Mouse (Mus musculus) intestine, embryonic 14.5 days (tissue): ENCODE measurements around the gene Gzma. TPM values are rescaled to one million over a fixed set of nuclear protein-coding genes. Genes with fewer than 3 reads are reported as not detected.

Source experiments
- ATAC-seq: fragments of 200-750 bp; cut with Nextera tagmentation; replicated peaks from 2 replicates; pipeline ENCODE4 v1.8.0; 2017; ENCODE audit warnings: low read depth, moderate number of reproducible peaks, moderate TSS enrichment, moderate library complexity; ENCODE audit not compliant: low FRiP score, low TSS enrichment
- DNase-seq: peaks from one replicate; pipeline ENCODE4 v3.0.0-alpha.2; 2018; ENCODE audit warnings: low spot score
- H3K27ac ChIP-seq: fragments of 300-500 bp; sonication (generic); 2 replicates; pipeline ENCODE4 v1.5.1; 2014; ENCODE audit warnings: low read depth, mild to moderate bottlenecking, control low read depth
- H3K27me3 ChIP-seq: fragments of 300-500 bp; sonication (generic); replicated peaks from 2 replicates; pipeline ENCODE4 v1.6.1; 2014; ENCODE audit warnings: low read length, control low read depth; ENCODE audit not compliant: control insufficient read depth, insufficient read depth
- H3K36me3 ChIP-seq: fragments of 300-500 bp; sonication (generic); 2 replicates; pipeline ENCODE4 v1.6.1; 2014; ENCODE audit warnings: low read length, control low read depth; ENCODE audit not compliant: control insufficient read depth, insufficient read depth
- H3K4me1 ChIP-seq: fragments of 300-500 bp; sonication (generic); replicated peaks from 2 replicates; pipeline ENCODE4 v1.6.1; 2014; ENCODE audit warnings: low read length, control low read depth, mixed read lengths; ENCODE audit not compliant: control insufficient read depth, insufficient read depth
- H3K4me2 ChIP-seq: fragments of 300-500 bp; sonication (generic); 2 replicates; pipeline ENCODE4 v1.6.1; 2014; ENCODE audit warnings: low read length
- H3K4me3 ChIP-seq: fragments of 300-500 bp; sonication (generic); 2 replicates; pipeline ENCODE4 v1.5.1; 2014; ENCODE audit warnings: low read depth, low read length, control low read depth, mixed read lengths
- H3K9ac ChIP-seq: fragments of 300-500 bp; sonication (generic); 2 replicates; pipeline ENCODE4 v1.6.1; 2014; ENCODE audit warnings: mild to moderate bottlenecking, low read length
- H3K9me3 ChIP-seq: fragments of 300-500 bp; sonication (generic); 2 replicates; pipeline ENCODE4 v1.6.1; 2016; ENCODE audit warnings: low read length, control low read depth; ENCODE audit not compliant: control insufficient read depth
- WGBS: fragments of 180-500 bp; shearing (Covaris S2); extraction: QIAGEN DNeasy Blood & Tissue Kit; methylation state at CpG from one replicate; pipeline ENCODE4 v1.1.7; 2014; 5-methylcytosine and 5-hydroxymethylcytosine counted together
- polyA plus RNA-seq: library from polyadenylated mRNA; unstranded; fragments of >200 nt; fragmentation: Nextera tagmentation; extraction: Ambion mirVana; gene quantifications from 2 replicates; pipeline ENCODE4 v1.2.1, GENCODE M21; 2014

Gene Gzma
- polyA plus RNA-seq, 1 experiment from 2014 or later: 0.62 TPM

GRCm38 (mm10) chr13:113055826-113056225 lies 45.0 kb downstream of the Gzma start:
- ATAC-seq (no peak), DNase-seq (no peak)
- Histone ChIP-seq H3K36me3 (no peaks in the 10 kb centered on the region), H3K9ac (no peak overlapping the region), H3K4me2 (no peak overlapping the region), H3K4me3 (no peak overlapping the region), H3K4me1 (no peaks in the 10 kb centered on the region), H3K9me3 (no peaks in the 10 kb centered on the region), H3K27ac (no peak overlapping the region), H3K27me3 (no peaks in the 10 kb centered on the region)
- 32% methylated on average over 8 of the region's 8 CpGs for WGBS

- Histone ChIP-seq H3K4me3 (no peak overlapping the region), H3K36me3 (no peaks in the 10 kb centered on the region), H3K4me1 (no peaks in the 10 kb centered on the region), H3K9me3 (no peaks in the 10 kb centered on the region), H3K9ac (no peak overlapping the region), H3K4me2 (no peak overlapping the region), H3K27me3 (no peaks in the 10 kb centered on the region), H3K27ac (no peak overlapping the region)
- ATAC-seq (no peak), DNase-seq (no peak)
- 92% methylated on average over 8 of the region's 8 CpGs for WGBS
Observed at GRCm38 (mm10) chr13:113054230-113054629, 46.6 kb downstream of the Gzma start.

GRCm38 (mm10) chr13:113047647-113048046 lies 53.1 kb downstream of the Gzma start:
- DNase-seq: no peak

GRCm38 (mm10) chr13:113047018-113047417 lies 53.8 kb downstream of the Gzma start:
- no peak overlapping the region for H3K27ac ChIP-seq
- H3K4me1 ChIP-seq: peaks cover 8% of the 10 kb centered on the region; the same call in 1 of the 2 replicates
- DNase-seq (no peak), ATAC-seq (no peak; the same call in 1 of the 2 replicates)
- H3K36me3 ChIP-seq: peaks cover 11% of the 10 kb centered on the region
- 0 out of 2 replicates have a peak overlapping the region, but pooled peaks have one; percentile 61 for H3K4me3 ChIP-seq
- no peak overlapping the region for H3K9ac ChIP-seq
- H3K9me3 ChIP-seq: no peaks in the 10 kb centered on the region
- H3K4me2 ChIP-seq: peak overlapping the region; percentile 51
- H3K27me3 ChIP-seq: no peaks in the 10 kb centered on the region

More at GRCm38 (mm10) chr13:113047647-113048046, 53.1 kb downstream of the Gzma start:
- no peak overlapping the region for H3K27ac ChIP-seq
- H3K4me1 ChIP-seq: peaks cover 8% of the 10 kb centered on the region; the same call in 1 of the 2 replicates
- H3K36me3 ChIP-seq: peaks cover 6% of the 10 kb centered on the region
- H3K4me3 ChIP-seq: no peak overlapping the region
- no peaks in the 10 kb centered on the region for H3K27me3 ChIP-seq
- WGBS: 64% methylated on average over 3 of the region's 3 CpGs
- H3K9me3 ChIP-seq: no peaks in the 10 kb centered on the region
- no peak for ATAC-seq
- H3K9ac ChIP-seq: no peak overlapping the region
- H3K4me2 ChIP-seq: no peak overlapping the region

- 3% methylated on average over 21 of the region's 21 CpGs for WGBS
- ATAC-seq: peak; percentile 89
- DNase-seq: peak; percentile 82
- Histone ChIP-seq H3K9ac (peak within 1 kb of the TSS; percentile 78), H3K4me1 (peaks cover 8% of the 10 kb centered on the region; the same call in 1 of the 2 replicates), H3K27me3 (no peaks in the 10 kb centered on the region), H3K36me3 (peaks cover 18% of the 10 kb centered on the region), H3K4me3 (peak within 1 kb of the TSS; percentile 61), H3K9me3 (no peaks in the 10 kb centered on the region), H3K27ac (peak within 1 kb of the TSS; percentile 81), H3K4me2 (peak within 1 kb of the TSS; percentile 51)
Observed at GRCm38 (mm10) chr13:113046211-113046883, 54.4 kb downstream of the Gzma start, which contains the start of gene Gpx8. TSS of gene Gpx8 (minus strand) at chr13:113046410.

GRCm38 (mm10) chr13:113045458-113046110 lies 55.2 kb downstream of the Gzma start:
- peak overlapping the region; percentile 78 for H3K9ac ChIP-seq
- DNase-seq (no peak), ATAC-seq (no peak)
- H3K4me2 ChIP-seq: peak overlapping the region; percentile 51
- H3K9me3 ChIP-seq: no peaks in the 10 kb centered on the region
- no peaks in the 10 kb centered on the region for H3K27me3 ChIP-seq
- 6% methylated on average over 18 of the region's 18 CpGs for WGBS
- H3K4me3 ChIP-seq: peak overlapping the region; percentile 61
- H3K4me1 ChIP-seq: peaks cover 8% of the 10 kb centered on the region; the same call in 1 of the 2 replicates
- H3K27ac ChIP-seq: peak overlapping the region; percentile 81
- H3K36me3 ChIP-seq: peaks cover 19% of the 10 kb centered on the region

GRCm38 (mm10) chr13:113044876-113045275 lies 55.9 kb downstream of the Gzma start:
- H3K27ac ChIP-seq: no peak overlapping the region
- H3K9me3 ChIP-seq: no peaks in the 10 kb centered on the region
- H3K36me3 ChIP-seq: peaks cover 19% of the 10 kb centered on the region
- H3K27me3 ChIP-seq: no peaks in the 10 kb centered on the region
- ATAC-seq: no peak
- 29% methylated on average over 3 of the region's 3 CpGs for WGBS
- H3K4me3 ChIP-seq: peak overlapping the region; percentile 61
- H3K4me1 ChIP-seq: peaks cover 8% of the 10 kb centered on the region; the same call in 1 of the 2 replicates
- H3K9ac ChIP-seq: peak overlapping the region; percentile 78
- H3K4me2 ChIP-seq: peak overlapping the region; percentile 51
- no peak for DNase-seq
